Mouse (Mus musculus) urinary bladder, adult 2 months (tissue): ENCODE results near the gene Emc6. TPM values are rescaled to one million over a fixed set of nuclear protein-coding genes. Genes with fewer than 3 reads are reported as not detected.

Source experiments
- polyA plus RNA-seq: library from polyadenylated mRNA; depleted of rRNA; stranded (reverse); fragments of >200 nt; gene quantifications from 2 replicates; pipeline ENCODE4 v1.2.3, GENCODE M21; 2012; rRNA removed

Gene Emc6
- polyA plus RNA-seq, 1 experiment, result 62.3 TPM

Other genes starting within 250 kb of the Emc6 start
- gene Atp2a3, start 215.9 kb downstream of the Emc6 start, polyA plus RNA-seq, result 24.7 and 35.1 TPM in 2 replicates
- gene P2rx1, start 177.9 kb downstream of the Emc6 start, polyA plus RNA-seq, result 542 and 648 TPM in 2 replicates
- 69.6 and 83.9 TPM in 2 replicates for gene Camkk1, start 158.0 kb downstream of the Emc6 start, polyA plus RNA-seq
- gene Ncbp3, start 129.3 kb downstream of the Emc6 start, polyA plus RNA-seq, result 3.7 and 4.6 TPM in 2 replicates
- gene Itgae, start 86.5 kb downstream of the Emc6 start, polyA plus RNA-seq, result 0.50 and 0.58 TPM in 2 replicates
- gene Haspin, start 38.7 kb downstream of the Emc6 start, polyA plus RNA-seq, result 0.41 and 0.58 TPM in 2 replicates
- gene P2rx5, start 16.6 kb downstream of the Emc6 start, polyA plus RNA-seq, result 3.1 TPM in 2 replicates
- 101 and 131 TPM in 2 replicates for gene Tax1bp3, start within 50 bp of the Emc6 start, polyA plus RNA-seq
- gene Ctns, start 22.0 kb upstream of the Emc6 start, polyA plus RNA-seq, result 32.5 and 37.5 TPM in 2 replicates
- gene Shpk, start 22.4 kb upstream of the Emc6 start, polyA plus RNA-seq, result 11.5 and 12.7 TPM in 2 replicates
- 0.37 and 0.38 TPM in 2 replicates for gene Trpv1, start 57.3 kb upstream of the Emc6 start, polyA plus RNA-seq
- 0.32 and 0.34 TPM in 2 replicates for gene Trpv3, start 90.4 kb upstream of the Emc6 start, polyA plus RNA-seq
- 23.8 and 25.8 TPM in 2 replicates for gene Aspa, start 152.6 kb upstream of the Emc6 start, polyA plus RNA-seq
- gene Gm49340, start 152.7 kb upstream of the Emc6 start, polyA plus RNA-seq, result not detected in 2 replicates
- gene Spata22, start 152.7 kb upstream of the Emc6 start, polyA plus RNA-seq, result 0.21 and 0.44 TPM in 2 replicates
- gene Olfr20, start 173.7 kb upstream of the Emc6 start, polyA plus RNA-seq, result 0.04 and 0.10 TPM in 2 replicates
- not detected in 2 replicates for gene Olfr376, start 194.2 kb upstream of the Emc6 start, polyA plus RNA-seq
- gene Olfr1, start 222.6 kb upstream of the Emc6 start, polyA plus RNA-seq, result not detected in 2 replicates